Mouse (Mus musculus) kidney, postnatal 10 days (tissue): ENCODE measurements around the gene Ptgis.
"Not testable (repeated sequence)": the region's sequence is repeated elsewhere in the genome, so short reads cannot be mapped to it uniquely, and the experiment has no call there.

Experiments used
- DNase-seq: peaks from one replicate; pipeline ENCODE4 v3.0.0; 2021; ENCODE audit warnings: mixed read lengths

Gene Ptgis

DNA sequence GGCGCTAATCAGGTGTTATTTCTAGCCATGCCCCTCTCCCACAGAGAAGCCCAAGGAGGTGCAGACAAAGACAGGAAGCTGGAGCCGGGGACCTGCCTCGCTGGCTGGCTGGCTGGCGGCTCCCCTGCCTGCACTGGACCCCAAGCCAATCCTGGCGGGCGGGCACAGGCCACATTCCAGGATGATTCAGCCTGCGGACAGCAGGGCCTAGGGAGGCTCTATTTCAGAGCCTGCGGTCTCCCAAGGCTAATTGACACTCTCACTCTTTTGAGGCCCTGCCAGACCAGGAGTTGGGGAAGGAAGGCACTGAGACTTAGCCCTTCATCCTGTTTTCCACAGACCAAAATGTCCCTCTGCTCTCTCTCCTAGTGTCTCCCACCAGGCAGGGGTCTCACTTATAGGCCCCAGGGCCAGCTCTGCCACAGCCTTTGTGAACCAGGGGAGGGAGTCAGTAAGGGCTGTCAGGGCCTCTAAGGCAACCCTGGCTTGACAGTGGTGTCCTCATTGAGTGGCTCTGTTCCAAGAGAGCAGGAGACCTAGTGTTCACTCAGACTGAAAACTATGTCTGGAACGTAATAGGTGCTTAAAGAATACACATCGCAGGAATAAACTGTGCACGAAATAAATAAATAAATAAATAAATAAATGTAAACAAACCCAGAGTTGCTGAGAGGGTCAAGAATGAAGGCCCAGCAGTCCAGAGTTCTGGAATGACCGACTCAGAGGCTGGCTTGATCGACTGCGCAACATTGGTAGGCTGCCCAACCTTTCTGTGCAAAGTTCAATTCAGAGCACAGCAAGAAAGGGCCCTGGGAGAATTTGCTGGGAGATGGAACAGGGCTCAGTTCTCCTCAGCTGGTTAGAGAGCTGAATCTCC lies 8.0 kb downstream of the Ptgis start:
- DNase-seq = peak; percentile 62

DNA sequence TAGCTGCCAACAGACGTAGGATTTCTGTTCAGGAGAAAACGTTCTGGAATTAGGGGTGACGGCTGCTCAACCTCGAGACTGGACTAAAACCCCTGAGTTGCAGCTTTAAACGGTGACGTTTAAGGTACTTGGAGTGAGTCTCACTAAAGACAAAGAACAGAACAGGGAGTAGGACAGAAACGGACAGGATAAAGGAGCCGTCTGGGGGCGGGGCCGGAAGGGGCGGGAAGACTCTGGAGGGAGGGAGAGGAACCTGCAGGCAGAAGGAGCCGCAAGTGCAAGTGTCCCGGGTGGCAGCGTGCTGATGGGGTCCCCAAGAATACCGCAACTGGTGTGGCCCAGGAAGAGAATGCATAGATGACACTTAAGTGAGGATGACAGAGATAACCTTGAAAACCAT lies 9.8 kb downstream of the Ptgis start:
- no peak for DNase-seq

DNA sequence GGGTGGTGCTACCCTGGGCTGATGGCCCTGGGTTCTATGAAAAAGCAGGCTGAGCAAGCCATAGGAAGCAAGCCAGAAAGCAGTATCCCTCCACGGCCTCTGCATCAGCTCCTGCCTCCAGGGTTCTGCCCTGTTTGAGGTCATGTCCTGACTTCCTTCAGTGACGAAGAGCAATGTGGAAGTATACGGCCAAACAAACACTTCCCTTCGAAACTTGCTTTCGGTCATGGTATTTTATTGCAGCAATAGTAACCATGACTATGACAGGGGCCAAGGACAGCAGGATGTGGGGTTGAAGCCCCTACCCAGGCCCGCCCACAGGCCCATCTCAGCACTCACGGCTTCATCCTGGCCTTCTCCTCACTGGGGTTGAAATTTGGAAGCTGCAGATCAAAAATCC lies 15.5 kb downstream of the Ptgis start:
- DNase-seq = no peak

DNA sequence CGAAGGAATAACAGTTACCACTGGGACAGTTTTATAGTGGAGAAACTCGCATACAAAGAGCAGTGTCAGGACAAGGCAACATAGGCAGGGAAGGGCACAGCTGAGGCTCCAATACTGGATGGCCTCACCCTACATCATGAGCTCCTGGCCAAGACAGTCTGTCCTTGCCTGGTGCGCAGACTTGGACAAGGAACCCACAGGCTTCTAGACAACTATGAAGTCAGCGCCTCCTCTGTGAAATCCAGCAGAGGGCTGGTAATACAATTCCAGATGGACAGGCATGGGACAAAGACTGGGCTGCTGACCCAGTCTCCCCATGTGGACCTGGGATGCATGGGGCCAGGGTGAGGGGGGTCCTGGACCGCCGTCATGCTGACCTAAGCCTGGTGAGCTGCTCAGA lies 16.2 kb downstream of the Ptgis start:
- no peak for DNase-seq

DNA sequence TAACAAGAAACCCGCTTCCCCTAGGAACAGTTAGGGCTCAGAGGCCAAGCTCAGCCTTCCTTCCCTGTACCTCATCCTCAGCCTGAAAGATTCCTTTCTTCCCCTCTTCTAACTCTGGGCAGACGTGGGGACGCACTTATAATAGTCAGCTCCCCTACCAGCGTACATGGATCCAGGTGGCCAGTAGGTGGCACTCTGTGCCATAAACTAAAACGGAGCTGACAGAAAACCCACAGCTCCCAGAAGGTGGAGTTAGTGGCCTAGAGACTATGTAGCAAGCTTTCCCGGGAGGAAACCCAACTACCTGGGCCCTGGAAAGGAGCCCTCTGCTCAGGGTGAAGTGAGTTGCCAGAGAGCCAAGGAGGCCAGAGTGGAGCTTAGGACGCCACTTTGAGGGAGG lies 18.3 kb downstream of the Ptgis start:
- peak; percentile 88 for DNase-seq

DNA sequence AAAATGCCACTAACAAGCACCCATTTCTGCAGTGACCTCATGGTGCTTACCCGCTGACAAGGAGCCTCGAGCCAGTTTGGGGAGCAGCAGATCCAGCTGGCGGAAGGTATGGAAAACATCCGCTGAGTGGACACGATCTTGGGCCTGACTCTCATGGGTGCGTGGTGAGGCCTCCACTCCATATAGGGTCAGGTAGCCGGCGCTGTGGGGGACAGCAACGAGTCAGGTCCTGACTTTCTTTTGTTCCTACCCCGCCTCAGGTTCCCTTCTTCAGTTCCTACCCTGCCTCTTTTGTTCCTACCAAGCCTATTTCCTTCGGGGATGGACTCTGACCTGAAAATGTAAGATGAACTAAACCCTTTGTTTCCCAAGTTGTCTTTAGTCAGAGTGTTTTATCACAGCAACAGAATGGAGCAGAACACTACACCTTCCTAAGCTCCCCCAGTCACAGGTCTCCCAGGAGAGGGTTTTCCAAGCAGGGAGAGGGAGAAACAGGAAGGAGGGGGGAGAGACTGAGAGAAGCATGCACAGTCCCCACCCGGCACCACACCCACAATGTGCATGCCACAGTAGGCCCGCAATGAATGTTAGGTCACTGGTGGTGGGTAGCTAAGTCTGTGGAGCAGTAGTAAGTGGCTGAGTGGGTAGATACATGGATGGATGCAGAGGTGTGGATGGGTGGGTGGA lies 19.1 kb downstream of the Ptgis start:
- DNase-seq = no peak

DNA sequence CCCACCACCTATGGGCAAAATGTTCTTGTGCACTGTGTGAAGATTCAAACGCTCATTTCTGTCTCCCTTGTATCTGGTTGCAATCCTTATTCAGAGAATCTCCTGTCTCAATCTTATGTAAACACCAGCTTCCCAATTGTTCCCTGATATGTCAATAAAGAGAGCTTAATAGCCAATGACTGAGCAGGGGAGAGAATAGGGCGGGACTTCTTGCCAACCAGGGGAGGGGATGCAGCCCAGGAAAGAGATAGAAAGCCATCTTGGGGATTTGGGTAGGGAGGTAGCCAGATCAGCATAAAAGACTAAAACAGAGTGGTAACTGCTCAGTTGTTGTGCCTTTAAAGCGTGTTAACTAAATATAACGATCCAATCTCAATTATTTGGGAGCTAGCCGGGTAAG lies 19.7 kb downstream of the Ptgis start:
- no peak for DNase-seq

DNA sequence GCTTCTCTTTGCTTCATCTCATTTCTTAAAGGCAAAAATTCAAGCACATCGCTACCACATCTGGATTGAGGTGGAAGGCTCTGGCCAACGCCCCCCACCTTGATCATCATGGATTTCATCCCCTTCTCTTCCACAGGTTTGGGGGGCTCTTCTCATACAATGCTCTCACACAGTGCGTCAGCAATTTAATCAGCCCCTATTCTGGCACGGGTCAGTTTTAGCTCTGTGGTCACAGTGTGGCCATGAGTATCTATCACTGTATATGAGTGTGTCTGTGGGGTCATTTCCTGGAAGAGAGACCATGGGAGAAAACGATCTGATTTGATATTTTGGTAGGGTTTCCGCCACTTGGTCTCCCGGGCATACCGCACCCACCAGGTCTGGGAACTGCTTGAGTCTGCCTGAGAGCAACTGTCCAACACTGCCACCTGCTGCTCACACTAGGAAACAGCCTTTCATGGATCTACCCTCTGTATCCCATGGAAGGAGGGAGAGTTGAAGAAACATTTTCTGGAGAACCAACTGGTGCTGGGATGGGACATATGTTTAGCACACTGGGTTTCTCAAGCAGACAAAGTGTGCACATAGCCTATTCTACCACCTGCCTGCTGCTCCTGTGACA lies 21.1 kb downstream of the Ptgis start:
- peak; percentile 93 for DNase-seq

DNA sequence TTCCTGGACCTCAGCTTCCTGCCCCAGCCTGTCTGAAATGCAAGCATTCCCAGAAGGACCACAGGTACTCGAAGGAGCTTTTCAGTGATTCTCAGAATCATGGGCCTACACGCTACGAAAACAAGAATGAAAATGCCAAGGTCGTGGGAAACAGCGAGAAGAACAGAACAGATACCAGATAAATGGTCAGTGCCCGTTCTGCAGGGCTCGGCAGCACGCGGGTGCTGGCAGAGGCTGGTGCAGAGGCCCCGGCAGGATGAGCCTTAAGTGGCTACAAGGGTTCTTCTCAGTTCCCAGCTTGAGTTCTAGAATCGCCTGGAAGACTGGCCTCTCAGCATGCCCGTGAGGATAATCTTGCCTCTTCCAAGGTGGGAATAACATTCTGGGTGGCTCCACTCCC lies 26.7 kb downstream of the Ptgis start:
- no peak for DNase-seq

DNA sequence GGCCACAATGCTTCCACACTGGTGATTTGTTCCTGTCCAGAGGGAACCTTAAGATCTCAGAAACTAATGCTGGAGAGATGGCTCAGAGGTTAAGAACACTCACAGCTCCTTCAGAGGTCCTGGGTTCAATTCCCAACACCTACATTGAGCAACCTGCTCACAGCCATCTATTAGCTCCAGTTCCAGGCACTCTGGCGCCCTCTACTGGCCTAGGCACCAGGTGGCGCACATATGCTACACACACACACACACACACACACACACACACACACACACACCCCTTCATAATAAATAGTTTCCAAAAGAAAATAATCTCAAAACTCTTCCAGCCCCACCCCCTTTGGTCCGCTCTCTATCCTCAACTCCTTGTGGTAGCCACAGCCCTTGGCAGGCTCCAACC lies 27.3 kb downstream of the Ptgis start:
- DNase-seq = peak; percentile 47

DNA sequence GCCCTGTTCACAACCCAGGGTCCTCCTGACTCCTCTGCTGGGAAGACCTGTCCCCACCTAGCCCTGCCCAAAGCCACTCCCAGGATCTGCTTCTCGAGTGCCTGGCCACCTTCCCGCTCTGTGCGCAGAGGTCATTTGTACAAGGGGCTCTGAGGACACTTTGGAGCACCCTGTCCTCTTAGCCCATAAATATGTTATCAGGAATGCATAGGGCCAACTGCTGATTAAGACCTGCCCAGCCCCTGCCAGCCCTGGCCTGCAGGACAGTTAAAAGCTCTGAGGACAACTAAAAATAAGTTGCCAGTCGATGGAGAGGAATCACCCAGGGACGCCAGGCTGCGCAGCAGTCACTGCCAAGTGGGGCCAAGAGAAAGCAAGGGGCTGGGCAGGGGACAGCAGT lies 27.9 kb downstream of the Ptgis start:
- no peak for DNase-seq

DNA sequence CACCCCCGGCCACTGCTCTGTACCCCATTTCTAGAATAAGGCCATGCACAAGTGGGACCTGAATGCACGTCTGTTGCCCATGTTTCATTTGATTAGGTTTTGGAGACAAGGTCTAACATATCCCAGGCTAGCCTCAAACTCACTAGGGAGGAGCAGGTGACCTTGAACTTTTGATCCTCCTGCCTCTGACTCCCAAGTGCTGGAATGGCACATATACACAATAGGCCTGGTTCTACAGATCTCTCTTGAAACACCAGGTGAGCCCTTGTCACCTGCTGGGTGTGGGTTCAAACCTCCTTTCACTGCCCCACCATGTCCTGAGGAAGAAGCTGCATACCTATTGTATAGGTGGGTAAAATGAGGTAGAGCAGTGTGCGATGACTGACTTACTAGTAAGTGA lies 28.3 kb downstream of the Ptgis start:
- no peak for DNase-seq

DNA sequence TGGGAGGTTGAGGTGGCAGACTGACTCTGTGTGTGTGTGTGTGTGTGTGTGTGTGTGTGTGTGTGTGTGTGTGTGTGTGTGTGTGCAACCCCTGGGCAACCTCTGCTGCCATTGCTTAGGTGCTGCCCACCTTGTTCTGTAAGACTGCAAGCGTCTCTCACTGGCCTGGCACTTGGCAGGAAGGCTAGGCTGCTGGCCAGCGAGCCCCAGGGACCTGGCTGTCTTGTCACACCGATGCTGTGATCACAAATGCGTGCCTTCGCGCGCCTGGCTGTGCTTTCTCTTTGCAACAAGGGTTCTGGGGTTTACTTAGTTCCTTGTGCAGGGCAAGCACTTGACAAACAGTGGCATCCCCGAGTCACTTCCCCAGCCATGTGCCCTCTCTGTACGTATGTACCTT lies 30.5 kb downstream of the Ptgis start:
- DNase-seq = no peak

DNA sequence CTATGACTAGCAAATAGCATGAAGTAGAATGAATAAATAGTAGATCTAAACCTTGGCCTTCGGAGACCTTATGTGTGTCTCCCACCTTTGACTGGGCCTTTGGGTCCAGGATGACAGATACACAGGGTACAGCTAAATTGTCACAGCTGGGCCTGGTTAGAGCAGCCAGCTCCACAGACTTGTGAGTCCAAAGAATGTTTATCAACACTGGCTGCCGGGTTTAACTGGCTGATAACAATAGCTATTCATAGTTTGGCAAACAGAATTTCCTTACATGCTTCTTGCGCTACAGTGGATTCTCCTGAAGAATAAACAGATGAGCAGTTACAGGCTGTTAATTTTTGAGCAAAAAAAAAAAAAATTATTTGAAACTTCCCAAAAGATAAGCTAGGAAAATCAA lies 31.4 kb downstream of the Ptgis start:
- DNase-seq = no peak

DNA sequence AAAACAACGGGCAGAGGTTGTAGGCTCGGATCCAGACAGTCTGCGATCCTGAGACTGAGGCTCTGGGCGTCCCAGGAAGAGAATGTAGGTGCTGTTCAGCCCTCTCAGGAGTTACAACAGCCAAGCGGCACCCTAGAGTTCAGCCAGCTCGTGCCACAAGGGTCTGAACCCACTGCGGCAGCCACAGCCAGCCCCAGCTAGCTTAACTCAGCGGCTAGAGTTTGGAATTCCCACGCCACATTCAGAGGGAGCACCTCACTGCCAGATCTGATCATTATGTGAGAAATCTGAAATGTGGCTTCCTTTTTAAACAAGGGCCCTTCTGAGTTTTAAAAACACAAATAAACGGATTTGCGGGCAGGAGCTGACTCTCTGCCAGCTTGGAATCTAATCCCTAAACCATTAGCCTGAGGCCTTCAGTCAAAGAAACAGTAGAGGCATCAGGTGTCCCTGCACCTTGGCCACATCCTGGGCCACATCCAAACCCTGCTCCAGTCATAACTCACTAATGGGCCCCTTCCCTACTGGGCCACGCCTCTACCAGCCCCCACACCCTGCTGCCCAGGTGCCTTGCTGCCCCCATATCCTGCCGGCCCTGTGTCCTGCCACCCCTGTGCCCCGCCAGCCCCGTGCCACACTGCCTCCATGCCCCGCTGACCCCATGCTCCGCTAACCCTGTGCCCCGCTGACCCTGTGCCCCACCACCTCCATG lies 34.3 kb downstream of the Ptgis start:
- DNase-seq = no peak

DNA sequence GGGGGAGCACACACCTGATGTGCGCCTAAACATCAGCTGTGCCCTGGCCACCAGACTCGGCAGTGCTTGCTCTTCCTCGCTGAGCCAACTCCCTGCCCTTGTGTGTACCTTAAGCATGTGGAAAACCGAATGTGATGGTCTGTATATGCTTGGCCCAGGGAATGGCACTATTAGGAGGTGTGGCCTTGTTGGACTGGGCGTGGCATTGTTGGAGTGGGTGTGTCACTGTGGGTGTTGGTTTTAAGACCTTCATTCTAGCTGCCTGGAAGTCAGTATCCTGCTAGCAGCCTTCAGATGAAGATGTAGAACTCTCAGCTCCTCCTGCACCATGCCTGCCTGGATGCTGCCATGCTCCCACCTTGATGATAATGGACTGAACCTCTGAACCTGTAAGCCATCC lies 35.7 kb downstream of the Ptgis start:
- not testable (repeated sequence) for DNase-seq

DNA sequence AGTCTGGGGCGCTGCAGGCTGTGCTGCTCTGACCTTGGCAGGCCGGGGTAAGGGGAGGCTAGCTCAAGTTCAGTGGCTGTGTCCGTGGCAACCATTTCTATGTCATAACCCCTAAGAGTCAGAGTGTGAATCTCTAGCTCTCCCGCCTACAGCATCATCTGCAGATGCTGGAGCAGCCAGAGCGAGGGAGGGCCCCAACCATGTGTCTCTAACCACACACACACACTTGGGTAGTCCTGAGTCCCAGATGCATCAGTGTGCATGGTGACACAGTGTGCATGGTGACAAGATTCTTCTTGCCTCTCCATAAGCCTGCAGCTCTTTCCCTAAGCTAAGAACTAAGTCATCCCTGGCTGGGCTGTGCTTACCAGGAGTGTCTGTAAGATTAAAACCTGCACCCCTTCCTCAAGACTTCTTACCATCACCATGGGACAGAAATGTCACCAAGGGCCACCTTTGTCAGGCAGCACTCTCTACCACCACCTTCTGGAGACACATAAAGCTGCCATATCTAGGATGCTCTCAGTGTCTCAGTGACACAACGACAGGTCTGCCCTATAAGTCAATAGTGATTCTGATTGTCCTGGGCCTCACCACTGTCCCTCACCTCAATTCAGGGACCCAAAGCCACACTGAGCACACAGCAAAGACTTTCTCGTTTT lies 36.8 kb downstream of the Ptgis start:
- DNase-seq = no peak

DNA sequence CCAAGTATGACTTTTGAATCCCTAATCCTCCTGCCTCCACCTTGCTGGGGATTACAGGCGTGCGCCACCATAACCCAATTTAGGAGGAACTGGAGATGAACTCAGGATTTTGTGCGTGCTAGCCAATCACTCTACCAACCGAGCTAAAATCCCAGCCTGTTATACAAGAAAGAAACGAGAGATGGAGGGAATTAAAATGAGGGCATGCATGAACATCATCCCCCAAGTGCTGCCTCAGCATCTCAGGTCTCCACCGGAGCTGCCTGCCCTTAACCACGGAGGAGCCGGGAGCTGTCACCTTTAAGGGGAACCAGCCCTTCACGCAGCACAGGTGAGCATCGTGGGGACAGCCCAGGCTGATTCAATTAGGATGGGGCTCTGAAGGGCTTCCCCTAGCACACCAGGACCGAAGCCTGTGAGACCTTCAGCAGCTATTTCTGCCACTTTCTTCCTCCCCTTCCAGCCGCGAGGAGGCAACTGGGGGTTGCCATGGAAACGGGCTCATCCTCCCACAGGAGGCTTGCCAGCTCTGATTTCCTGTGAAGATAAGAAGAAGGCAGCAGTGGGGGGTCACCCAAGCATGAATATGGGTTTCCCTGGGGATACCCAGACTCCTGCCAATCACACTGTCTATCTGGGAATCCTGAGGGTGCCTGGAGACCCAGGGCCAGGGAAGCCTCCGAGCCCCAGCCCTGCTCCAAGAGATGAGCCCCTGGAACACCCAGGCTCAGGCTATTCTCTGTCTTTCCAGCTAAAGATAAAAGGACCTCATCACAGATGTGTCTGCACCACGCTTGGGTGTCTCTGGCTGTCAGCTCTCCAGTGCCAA lies 38.7 kb downstream of the Ptgis start:
- DNase-seq = peak; percentile 59

DNA sequence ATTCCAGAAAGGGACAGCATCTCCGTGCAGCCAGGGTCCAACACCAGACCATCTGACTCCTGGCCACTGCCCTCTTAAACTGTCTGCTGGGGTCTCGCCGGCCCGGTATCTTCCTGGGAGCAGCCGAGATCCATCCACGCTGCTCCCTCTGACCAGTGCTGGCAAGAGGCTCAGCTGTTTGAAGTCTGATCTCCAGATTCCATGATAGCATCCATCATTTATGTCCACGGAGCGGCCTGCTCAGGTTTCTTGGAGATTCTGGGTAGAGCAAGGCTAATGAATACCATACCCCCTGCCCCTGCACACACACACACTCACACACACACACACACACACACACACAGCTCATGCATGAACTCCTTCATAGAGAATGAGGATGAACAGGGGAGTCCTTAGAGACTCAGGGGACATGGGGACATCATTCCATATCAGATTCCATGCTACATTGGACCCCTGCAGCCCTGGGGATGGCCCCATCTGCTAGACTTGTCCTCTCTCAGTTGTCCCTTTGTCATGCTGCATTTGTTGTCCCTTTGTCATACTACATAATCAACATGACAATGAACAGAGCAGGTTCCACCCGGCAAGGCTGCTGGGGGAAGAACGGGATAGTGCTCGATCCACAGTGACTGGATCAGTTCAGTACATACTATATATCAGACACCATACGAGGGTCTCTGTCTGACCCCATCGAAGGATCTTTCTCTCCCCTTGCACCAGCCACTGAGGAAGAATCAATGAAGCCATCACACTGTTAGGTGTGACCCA lies 41.6 kb downstream of the Ptgis start:
- DNase-seq = no peak

DNA sequence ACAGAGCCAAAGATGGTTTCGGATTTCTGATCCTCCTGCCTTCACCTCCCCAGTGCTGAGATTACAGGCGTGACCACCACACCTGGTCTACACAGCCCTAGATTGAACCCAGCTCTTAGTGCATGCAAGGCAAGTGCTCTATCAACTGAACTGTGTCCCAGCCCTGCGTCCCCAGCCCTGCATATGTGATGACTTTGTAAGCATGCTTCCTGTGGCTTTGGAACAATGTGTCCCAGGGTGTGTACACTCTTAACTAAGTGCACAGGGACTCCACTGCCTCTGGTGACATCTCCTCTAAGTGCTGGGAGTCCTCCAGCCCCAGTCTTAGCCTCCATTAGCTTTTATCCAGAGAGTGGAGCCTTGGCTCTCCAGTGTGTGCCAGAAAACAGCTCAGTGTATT lies 47.0 kb downstream of the Ptgis start:
- DNase-seq = no peak

DNA sequence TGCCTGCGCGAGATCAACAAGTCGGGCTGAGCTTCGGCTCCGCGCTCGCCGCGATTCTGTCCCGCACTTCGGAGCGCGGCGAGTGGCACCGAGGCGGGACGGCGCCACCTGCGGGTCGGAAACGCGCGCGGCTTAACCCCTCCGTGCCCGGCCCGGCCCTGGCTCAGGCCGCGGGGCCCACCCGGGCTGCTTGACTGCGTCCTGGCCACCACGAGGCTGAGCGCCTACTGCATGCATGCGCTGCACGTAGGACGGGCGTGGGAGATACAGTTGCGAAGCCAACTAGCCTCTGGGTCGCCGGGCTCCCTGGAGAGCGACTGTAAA lies 50.4 kb downstream of the Ptgis start, which contains the start of gene Kcnb1:
Gene Kcnb1 (minus strand): TSS at position 80 of the 324 bp plus-strand sequence.
- DNase-seq = peak; percentile 90
